Mouse (Mus musculus): Measurements from ENCODE around the gene Pmp22. TPM values are rescaled to one million over a fixed set of nuclear protein-coding genes. Genes with fewer than 3 reads are reported as not detected.

Pmp22 gene
- total RNA-seq, 2 experiments from 2014 or later: 111 to 179 TPM

DNA sequence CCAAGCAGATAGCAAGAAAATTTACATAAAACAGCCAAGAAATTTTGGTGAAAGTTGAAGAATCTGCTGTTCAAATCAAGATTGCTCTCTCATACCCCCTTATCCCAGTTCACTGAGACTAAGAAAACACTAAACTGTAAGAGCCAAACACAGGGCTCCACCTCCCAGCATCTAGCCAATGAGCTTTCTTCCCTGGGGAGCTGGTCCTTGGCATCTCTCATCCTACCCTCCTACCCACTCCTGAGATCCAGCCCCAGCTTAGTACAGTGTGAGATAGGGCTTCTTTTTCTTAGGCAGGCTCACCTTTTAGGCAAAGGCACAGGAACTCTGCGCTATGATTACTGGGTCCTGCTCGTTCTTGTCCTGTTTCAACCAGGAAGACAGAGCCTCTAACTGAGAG, 34.0 kb downstream of the Pmp22 start:
- peak in 1 of 2 experiments; percentile 52 for DNase-seq

DNA sequence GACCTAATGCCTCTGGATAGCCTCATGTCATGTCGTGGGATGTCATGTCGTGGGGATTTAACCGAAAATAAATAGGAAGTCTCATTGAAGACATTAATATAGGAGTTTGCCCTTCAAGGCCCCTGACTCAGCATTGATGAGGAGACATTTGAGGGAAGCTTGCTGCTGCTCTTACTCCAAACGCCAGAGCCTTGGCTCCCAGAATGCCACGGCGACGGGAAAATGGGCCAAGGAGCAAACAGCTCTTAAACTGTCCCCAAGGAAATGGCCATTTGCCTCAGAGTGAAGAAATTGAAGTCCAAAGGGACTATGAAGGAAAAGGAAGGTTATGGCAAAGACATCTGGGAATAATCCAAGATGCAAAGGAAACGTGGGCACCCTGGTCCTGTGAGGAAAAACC, 34.8 kb downstream of the Pmp22 start:
- no peak for DNase-seq

DNA sequence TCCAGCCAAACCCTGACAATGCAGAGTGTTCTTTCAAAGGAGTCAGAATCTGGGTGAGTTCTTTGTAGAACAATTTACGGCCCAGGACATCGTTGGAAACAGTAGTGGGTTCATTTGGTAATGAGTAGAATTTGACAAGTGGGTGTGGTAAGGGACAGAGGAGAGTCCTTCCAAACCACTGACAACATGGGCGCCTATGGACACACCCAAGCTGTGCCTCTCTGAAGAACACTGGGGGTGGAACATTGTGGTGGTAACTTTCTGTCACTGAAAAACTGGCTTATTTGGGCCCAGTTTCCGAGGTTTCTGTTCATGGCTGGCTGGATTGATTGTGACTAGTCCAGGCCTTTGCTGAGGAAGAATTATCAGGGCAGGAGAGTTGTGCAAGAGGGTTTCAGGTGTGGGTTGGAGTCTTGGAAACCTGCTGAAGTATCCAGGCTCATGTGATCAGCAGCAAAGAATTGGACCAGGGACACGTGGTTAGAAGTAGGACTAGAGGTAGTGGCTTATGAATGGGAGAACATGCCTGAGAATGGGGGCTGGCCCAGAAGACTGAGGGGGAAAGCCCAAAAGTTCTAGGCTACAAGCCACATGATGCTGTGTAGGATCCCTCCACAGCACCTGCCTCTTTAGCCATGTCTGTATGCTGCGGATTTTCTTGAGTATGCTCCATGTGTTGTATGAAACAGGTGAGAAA, 35.4 kb downstream of the Pmp22 start:
- no peak for DNase-seq

DNA sequence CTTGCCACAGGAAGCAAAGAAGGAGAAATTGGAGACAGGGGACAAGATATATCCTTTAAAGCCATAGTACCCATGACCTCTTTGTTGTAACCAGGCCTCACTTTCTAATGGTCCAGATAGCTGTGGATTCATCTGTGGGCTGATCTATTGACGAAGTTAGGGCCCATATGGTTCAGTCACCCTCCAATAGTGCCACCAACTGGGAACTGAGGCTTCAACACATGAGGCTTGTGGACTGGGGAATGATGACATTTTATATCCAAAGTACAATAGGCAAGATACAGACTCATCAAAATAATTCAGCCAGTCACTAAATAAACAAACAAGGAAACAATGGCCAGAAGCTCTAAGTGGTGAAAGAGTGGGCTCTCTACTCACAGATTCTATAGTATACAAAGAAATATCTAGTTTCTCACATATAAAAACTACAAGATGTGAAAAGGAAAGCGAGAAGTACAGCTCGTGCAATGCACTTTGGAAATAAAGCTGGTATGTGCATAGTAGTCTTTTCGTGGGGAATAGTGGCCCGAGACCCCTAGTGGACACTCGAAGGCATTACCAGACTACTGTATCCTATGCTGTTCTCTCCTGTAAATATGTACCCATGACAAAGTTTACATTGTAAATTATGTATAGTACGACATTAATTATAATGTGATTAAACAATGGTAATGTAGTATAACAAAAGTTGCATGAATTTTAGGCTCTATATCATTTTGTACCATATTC, 36.1 kb downstream of the Pmp22 start:
- peak in 1 of 2 experiments; percentile 51 for DNase-seq

DNA sequence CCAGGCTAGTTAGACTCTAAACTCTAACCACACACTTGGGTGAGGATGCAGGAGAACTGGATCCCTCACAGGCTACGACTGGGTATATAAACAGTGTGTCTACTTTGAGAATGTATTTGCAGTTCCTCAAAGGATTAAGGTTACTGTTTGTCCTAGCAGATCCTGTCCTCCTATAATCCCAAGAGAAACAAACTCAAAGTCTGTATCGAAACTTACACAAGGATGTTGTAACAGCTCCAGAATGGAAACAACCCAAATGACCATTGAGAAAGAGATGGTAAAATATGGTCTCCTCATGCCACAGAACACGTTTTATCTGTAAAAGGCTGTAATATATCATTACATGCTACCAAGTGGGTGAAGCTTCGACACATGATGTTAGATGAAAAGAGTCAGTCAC, 39.0 kb downstream of the Pmp22 start:
- DNase-seq: no peak

GRCm38 (mm10) chr11:63168551-63169258, 39.9 kb downstream of the Pmp22 start:
- DNase-seq: peak in 1 of 2 experiments; percentile 12

- peak in 1 of 2 experiments; percentile 69 for DNase-seq
Measured at GRCm38 (mm10) chr11:63171977-63172376, 43.2 kb downstream of the Pmp22 start.

- peak in 1 of 2 experiments; percentile 17 for DNase-seq
Measured at GRCm38 (mm10) chr11:63173604-63174003, 44.8 kb downstream of the Pmp22 start.

DNA sequence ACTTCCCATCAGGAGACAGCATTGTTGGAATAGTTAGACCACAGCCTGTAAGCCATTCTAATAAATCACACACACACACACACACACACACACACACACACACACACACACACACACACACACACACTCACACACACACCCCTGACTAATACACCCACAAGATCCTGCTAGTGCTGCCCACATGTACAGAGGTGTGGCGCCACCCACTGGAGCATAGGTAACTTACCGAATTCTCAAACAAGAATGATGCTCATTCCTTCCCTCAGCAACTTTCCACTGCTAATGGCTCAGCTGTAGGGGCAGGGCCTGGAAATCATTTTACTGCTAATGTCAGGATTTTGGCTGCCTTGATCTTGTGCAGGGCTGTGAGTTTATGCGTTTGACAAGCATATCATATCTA, 46.5 kb downstream of the Pmp22 start:
- peak; percentile 24 to 26 for DNase-seq

DNA sequence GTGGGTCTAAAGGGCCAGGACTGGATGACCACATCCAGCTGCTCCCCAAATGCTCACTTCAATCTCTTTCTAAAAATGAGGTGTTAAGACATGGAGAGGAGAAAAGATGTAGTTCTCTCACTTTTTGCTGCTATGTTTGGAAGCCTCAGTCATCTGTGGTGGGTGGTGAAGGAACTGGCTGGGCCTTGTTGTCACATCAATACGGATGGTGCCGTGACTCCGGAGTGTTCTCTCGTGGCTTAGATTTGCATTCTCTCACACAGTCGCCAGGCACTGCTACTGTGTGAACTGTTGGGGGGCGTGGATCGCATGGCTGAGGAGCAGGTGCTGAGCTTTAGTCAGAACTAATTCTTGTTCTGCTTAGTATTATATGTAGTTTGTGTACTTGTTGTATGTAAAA, 47.6 kb downstream of the Pmp22 start:
- no peak for DNase-seq

GRCm38 (mm10) chr11:63180262-63181101, 51.7 kb downstream of the Pmp22 start:
- DNase-seq: no peak

GRCm38 (mm10) chr11:63188803-63189202, 60.0 kb downstream of the Pmp22 start:
- DNase-seq: no peak

GRCm38 (mm10) chr11:63198070-63198469, 69.3 kb downstream of the Pmp22 start:
- DNase-seq: no peak

DNA sequence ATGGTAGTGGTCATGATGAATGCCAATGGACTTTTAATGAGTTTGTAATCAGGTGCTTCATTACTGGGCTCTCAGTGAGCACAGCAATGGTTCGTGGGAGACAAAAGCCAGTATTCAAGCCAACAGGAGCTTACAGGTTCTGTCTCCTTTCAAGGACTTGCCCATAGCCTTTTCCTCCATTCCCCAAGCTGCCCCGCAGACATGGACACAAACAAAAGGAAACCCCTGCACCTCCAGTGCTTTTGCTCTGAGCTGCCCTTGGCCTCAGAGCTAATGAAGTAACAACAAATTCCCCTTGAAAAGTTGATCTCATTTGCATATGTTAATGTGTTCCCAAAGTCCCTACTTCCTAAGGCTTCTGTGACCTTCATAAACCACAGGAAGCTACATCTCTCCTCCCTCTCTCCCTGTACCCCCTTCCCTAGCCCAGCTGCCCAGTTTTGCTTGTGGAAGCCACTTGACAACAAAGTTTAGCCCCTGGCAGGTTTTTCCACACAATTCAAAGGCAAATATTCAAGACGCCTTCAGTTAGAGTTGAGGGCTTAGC, 73.3 kb downstream of the Pmp22 start:
- no peak for DNase-seq

Other genes starting within 250 kb of the Pmp22 start
- gene Tvp23b, start 249.5 kb upstream of the Pmp22 start, total RNA-seq (2021): 10 to 100 TPM; 50.8 to 56.2 TPM
- not detected for gene Cdrt4, start 177.8 kb upstream of the Pmp22 start, total RNA-seq (2021)
- not detected for gene Tekt3, start 67.3 kb upstream of the Pmp22 start, total RNA-seq (2021)

Data from adrenal gland, postnatal 36 days (tissue).